Mouse (Mus musculus) embryo, embryonic 9.5 days (tissue): ENCODE measurements around the gene Cdh5.

Experiments
- DNase-seq: peaks from one replicate; pipeline ENCODE4 v3.0.0-alpha.2; 2017; ENCODE audit errors: extremely low spot score

Cdh5 gene

DNA sequence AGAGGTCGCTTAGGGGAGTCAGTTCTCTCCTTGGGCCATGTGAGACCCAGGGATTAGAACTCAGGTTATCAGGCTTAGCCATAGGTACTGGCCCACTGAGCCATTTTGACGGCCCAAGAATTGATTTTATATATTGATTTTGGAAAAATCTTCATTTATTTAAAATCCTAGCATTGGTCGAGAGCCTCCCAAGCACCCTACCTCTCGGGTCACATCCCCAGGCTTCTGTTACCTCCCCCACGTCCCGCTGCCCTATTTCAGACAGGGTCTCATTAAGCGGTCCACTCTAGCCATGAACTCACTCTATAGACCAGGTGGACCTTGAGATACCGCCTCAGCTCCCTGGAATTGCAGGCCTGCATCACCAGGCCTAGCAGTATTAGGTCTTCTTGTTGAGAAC is 33.1 kb downstream of the Cdh5 start:
- no peak for DNase-seq

DNA sequence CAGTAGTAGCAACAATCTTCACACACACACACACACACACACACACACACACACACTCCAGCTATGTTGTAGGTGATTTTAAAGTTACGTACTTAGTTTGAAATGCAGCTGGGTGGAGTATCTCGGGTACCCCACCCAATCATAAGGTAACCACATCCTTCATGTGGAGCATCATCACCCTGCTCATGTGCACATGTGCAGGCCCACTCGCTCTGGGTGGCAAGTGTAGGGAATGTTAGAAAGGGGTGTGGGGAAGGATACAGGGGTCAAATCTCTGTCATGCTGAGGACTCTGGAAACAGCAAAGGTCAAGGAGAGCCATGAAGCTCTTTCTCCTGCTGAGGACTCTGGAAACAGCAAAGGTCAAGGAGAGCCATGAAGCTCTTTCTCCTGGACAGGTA is 34.9 kb downstream of the Cdh5 start:
- DNase-seq, result no peak

DNA sequence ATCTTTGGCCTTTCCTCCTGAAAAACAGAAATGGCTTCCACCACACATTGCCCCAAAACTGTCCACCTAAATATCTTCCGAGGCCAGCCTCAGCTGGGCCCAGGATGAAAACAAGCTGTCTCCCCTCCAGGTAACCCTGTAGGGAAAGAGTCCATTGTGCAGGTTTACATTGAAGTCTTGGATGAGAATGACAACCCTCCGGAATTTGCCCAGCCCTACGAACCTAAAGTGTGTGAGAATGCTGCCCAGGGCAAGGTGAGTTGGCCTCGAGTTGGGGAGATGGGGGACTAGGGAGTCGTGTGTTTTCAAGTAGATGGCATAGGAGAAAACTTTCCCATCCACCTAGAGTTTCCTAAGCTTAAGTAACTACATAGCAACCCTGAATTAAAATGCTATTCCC is 36.2 kb downstream of the Cdh5 start:
- no peak for DNase-seq

DNA sequence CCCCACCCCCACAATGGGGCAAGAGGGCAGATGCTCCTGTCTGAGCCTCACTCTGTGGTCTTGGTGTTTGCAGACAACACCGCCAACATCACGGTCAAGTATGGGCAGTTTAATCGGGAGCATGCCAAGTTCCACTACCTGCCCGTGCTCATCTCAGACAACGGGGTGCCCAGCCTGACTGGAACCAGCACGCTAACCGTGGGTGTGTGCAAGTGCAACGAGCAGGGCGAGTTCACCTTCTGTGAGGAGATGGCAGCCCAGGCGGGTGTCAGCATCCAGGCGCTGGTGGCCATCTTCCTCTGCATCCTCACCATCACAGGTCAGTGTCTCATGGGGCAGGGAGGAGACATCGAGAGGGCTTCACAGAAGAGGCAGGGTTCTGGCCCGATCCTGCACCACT is 39.2 kb downstream of the Cdh5 start:
- DNase-seq, result no peak

DNA sequence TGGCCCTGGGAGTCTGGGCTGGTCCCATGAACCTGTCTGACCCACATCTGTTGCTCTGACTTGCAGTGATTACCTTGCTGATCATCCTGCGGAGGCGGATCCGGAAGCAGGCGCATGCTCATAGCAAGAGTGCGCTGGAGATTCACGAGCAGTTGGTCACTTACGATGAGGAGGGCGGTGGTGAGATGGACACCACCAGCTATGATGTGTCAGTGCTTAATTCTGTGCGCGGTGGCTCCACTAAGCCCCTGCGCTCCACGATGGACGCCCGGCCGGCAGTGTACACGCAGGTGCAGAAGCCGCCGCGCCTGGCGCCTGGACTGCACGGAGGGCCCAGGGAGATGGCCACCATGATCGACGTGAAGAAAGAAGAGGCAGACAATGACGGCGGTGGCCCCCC is 41.0 kb downstream of the Cdh5 start:
- no peak for DNase-seq

DNA sequence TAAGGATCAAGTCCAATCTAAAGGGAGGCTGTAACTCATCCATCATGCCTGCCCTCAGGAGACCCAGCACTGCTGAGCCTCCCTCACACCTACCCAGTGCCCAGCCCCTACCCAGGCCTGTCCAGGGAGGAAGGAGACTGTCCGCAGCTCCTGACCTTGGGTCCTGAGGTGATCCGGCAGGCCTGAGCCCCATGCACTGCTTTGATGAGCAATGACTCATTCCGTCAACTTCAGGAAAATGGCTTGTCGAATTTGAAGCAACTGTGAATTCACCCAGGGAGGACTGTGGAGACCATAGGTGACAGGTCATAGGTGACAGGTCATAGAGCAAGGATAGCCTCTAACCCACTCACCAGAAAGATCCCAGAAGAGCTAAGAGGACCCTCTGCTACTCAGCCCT is 42.0 kb downstream of the Cdh5 start:
- DNase-seq, result no peak

DNA sequence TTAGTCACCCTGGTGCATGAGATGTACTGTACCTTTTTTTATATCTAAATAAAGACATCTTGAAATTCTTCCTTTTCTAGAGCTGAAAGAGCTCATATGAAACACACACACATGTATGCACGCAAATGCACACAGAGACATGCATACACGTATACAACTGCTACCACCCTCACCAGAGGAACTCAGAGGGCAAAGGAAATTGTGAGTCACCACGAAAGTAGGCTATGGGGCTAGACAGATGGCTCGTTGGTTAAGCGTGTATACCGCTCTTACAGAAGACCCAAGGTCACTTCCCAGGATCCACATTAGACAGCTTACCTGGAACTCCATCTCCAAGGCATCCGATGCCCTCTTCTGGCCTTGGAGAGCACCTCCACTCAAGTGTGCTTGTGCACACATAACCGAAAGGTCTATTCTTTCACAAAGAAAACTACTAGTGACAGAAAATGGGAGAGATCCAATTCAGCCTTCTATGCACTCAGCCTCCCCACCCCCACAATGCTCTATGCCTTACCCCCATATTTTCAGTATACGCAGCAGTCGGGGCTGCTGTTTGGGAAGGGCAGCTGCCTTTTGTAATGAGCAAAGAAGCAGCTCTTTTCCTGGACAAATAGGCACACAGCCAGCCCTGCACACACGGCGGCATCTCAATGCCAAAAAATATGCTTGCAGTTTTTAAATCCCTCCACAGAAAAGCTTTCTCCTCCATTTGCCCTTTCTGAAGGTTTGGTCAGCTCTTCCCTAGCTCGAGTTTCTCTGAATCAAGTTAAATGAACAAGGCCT is 43.2 kb downstream of the Cdh5 start:
- DNase-seq, result no peak

DNA sequence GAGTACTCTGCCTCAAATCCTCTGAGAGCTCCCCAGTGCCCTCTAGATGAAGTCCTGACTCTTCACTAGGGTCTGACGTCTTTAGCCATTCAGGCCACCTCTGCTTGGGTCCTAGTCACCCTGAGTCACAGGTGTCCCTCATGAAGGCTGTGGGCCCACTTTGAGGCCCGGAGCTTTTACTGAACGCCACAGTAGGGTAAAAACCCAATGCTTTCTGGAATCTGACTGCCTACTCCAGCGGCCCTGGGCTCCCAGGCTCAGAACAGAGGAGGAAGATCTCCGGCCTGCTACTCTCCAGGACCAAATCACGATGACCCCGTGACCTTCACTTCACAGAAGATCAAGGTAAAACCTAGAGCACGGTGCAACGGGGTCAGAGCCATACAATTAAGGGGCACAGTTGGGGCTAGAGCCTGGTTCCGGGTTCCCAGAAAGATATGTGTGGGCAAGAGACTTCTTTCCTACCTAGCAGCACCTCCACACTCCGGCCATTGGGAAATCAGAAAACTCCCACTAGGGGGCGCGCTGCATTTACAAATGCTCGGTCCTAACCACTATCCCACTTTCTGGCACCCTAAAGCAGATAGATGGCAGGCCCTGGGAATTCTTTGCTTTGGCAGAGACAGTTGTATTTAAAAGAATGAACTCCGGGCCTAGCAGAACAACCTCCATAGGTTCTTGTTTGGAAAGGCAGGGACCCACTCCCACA is 44.7 kb downstream of the Cdh5 start:
- DNase-seq, result peak; percentile 80

DNA sequence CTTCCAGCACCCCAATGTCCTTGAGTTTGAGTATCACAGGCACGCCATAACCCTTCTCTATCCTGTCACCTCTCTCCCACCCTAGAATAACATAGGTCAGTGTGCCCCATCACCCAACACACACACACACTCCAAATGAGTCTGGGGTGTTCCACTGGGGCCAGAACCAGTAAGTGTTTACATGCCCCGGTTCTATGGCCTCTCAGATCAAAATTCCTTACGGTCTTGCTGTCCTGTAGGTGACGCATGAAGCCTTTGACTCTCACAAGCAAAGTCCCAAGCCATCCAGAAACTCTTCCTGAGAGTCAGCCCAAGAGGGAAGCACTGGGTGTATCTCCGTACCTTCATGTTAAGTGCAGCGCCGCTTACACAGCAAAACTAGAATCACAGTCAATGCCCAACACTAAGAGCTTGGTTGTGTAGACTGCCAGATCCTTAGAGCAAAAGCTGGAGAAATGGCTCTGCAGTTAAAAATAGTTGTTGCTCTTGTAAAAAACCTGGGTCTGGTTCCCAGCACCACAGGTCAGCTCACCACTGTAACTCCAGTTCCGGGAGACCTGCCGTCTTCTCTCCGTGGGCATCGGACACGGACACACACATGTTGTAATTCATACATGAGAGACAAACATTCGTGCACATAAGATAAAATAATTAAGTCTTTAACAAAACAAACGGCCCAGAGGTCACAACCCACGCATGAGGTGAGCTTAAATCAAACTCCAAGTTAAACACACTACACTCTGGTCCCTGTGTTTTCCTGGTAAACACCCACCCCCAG is 45.5 kb downstream of the Cdh5 start:
- no peak for DNase-seq

DNA sequence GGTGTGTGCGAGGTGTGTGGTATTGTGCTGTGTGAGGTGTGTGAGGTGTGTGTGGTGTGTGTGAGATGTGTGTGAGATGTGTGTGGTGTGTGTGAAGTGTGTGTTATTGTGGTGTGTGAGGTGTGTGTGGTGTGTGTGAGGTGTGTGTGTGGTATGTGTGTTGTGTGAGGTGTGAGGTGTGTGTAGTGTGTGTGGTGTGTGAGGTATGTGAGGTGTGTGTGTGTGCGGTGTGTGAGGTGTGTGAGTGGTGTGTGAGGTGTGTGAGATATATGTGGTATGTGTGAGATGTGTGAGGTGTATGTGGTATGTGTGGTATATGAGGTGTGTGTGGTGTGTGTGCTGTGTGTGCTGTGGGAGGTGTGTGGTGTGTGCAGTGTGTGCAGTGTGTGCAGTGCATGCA is 46.5 kb downstream of the Cdh5 start:
- no peak for DNase-seq

DNA sequence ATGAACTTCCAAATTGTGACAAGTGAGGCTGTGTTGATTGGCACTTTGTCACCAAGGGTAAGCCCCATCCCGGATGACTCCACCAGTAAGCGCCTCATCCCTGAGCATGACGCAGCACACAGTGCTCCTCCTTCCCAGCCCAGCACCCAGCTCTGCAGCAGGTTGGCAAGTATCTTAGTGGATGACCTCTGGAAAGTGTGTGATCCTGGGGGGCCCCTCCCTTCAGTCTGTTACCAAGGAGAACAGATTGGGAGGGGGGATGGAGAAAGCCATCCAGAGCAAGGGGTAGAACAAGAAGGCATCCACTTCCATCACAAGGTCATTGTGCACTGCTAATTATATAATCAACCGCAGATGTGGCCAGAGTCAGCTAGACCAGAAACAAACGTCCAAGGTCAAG is 59.3 kb downstream of the Cdh5 start:
- DNase-seq, result no peak

DNA sequence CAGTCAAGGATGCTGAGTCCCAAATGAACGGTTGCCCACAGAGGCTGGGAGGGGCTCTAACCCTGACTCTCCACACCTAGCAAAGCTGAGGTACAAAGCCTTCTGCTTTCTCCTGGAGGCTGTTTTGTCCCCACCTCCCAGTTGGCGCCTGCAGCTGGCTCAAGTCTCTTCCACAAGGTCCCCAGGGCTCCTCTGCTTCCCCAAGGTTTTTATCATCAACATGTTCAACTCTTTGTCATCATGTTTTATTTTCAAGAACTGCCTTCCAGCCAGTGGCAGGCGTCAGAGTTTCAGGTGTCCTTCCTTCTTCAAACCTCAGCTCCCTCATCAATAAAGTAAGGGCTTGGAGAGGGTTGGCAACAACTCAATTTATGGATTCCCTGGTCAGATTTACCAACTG is 68.0 kb downstream of the Cdh5 start:
- no peak for DNase-seq

DNA sequence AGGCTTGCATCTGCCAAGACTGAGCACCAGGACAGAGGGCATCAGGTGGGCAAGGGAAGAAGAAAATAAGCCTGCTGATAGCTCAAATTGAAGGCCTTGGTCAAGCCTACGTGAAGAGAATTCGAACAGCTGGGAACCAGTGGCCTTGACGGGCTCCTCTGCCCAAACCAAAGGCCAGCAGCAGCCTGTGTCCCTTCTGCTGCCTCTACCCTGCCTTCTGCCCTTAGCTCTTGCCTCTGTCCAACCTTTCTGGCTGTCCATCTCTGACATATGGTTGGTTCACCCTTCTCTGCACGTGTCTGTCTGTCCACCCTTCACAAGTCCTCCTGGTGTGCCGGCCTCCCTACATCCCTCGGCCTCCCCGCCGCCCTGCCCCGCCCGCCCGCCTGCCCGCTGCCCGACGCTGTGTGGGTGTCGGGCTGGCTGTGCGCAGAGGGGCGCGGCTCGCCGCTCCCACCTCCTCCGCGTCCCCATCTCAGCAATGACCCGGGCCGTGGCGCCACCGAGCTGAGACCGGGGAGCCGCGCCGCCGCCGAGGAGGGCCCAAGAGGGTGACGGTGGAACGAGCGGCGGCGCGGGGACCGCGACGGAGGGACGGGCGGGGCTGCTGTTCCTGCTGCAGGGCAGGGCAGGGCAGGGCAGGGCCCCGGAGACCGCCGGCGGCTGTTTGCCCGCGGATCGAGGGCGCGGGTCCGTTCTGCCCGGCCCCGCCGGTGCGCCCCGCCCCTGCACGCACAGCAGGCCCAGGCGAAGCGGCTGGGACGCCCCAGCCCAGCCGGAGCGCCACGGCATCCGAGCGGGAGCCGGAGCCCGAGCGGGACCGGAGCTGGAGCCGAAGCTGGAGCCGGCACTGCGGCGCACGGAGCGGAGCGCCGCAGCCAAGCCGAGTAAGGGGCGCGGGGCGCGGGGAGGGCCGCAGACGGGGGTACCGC is 69.0 kb downstream of the Cdh5 start, which contains the start of gene Bean1:
Gene Bean1, plus strand, starts transcription at position 325 of the 932 bp plus-strand sequence.
- DNase-seq, result peak; percentile 61

DNA sequence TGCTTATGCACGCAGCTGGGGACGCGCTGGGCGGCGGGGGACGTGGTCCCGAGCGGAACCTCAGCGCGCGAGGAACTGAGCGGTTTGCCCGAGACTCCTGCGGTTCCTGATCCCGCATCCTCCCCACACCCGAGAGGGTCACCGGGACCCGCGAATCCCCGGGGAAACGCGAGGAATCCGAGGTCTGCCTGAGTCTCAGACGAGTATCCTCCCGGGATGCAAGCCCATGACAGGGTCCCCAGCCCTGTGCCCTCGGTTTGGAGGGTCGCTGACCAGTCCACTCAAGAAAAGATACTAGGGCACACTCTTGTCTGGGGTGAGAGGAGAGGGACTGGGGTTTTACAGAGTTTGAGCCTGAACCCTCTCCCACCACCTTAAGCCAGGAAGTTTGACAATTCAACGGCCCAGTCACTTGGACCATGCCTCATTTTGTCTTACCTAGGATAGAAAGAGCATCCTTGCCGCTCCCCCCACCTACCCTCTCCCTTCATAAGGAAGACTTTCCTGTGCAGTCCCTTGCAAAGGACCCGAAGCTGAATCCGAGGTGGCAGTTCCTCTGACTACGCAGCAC is 69.7 kb downstream of the Cdh5 start:
- DNase-seq, result no peak

DNA sequence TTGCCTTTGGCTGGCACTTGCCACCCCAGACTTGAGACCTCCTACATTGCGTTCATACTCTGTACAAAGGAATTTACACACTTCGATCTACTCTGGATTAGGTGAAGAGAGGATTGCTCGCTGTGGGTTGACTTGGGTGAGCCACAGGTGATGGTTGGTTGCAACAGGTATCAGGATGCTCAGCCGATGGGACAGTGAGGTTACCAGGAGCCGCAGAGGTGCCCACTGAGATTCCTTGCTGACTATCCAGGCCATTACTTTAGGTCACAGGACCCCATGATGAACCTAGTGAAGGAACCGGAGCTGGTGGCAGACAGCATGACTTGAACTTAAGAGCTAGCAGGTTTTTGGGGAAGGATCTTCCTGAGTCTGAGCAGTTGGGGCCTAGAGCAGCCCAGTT is 71.0 kb downstream of the Cdh5 start:
- DNase-seq, result no peak

DNA sequence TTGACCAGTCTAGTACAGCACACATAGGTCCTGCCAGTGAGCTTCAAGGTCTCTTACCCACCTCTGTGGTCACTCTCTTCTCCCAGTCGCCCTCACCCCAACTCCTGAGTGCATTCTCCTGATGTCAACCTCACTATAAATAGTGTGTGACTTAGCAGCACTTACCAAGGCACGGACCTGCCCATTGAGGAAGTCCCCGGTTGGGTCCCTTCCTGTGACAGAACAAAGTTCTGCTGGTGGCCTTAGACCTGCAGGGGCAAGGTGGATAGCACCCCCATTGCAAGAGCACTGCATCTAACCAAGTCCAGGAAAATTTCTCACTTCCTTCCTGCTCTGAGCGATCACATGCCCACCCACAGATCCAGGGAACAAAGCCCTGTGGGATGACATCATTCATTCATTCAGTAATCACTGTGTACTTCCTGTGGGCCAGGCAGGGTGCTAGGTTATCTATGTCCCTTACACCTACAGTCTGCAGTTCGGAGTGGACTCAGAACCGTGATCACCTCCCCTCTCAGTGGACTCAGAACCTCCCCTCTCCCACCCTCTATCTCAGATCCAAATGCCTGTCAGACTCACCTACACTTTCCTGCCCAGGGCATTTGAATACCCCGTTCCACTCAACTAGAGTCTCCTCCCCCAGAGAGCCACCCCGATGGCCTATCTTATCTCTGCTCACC is 74.6 kb downstream of the Cdh5 start:
- no peak for DNase-seq

DNA sequence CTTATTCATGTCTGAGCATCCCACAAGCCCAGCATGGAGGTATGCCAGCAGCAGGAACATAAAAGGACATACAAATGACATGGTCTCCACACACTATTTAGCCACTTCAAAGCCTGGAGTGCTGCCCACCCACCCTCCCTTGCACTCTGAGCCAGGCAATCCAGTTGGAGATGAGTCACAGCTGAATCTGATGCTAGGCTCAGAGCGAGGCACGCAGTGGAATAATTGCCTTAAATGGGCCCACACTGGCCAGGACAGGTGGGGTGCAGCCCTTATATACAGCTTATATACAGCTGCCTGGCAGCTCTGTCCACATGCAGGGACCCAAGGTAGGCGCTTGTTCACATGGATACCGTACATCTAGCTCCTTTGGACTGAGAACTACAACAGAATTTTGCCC is 75.6 kb downstream of the Cdh5 start:
- DNase-seq, result no peak

DNA sequence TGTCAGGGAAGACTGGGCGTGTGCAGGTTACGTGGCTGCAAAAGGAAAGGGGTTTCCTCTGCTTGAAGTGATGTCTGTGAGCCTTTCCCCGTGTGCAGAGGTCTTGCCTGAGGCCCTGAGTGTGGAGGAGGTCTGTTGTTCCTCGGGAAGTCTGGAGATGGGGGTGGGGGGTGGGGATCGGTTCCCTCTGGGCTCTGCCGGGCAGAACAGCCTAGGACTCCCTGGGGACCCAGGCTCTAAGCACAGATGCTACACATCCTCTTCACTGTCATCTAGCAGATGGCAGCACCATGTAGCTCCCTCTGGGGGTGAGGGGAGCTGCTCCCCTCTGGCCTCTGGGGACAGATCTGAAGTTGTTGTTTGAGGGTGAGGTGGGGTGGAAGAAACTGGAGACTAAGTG is 83.5 kb downstream of the Cdh5 start:
- no peak for DNase-seq

DNA sequence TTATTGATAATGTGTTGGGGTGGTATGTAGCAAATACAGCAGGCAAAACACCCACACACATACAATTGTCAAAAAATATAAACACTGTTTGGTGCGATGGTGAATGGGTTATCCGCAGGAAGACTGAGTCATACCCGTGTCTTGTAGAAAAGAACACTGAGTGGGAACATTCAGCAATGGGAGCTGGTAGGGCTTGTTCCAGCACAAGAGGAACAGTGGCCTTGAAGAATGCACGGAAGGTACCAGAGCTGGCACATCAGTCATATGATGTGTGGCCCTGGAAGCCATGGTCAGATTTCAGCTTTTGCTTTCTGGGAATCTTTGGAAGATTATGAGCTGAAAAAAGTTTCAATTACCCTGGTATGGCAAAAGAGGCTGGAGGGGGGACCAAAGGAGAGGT is 85.4 kb downstream of the Cdh5 start:
- no peak for DNase-seq

DNA sequence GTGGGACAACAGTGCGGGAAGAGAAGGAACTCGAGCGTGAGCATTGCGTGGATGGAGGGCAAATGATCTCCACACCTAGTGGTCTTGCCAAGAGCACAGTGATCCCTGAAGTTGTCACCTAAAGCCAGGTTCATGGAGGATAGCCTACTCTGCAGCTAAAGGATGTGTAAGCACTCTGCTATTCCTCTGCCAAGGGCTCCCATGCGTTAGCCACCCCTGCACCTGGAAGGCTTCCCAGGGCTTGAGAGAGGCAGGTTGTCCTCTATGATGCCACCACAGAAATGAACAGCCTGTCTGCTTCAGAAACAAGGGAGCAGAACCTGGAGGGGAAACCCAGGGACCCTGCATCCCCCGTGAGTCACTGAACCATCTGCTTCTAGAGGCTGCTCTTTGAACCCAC is 86.2 kb downstream of the Cdh5 start:
- DNase-seq, result no peak

DNA sequence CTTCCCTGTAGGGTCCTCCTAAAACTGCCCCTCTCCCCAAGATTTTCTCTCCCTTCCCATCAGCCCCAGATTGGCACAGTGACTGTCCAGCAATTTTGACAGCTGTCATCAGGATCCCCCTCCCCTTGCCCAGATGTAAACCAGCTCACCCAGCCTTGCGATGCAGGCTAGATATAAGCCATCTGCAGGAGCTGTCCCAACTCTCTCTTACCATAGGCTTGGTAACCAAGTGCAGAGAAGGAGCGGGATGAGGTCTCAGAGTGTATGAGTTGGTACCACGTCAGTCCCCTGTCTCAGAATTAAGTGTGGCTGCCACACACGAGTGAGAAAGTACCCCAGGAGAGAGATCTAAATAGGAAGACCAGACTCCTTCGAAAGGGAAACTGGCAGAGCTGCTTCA is 87.0 kb downstream of the Cdh5 start:
- DNase-seq, result no peak
